Mouse (Mus musculus): ENCODE data around the gene Mettl13.

Mettl13 gene

DNA sequence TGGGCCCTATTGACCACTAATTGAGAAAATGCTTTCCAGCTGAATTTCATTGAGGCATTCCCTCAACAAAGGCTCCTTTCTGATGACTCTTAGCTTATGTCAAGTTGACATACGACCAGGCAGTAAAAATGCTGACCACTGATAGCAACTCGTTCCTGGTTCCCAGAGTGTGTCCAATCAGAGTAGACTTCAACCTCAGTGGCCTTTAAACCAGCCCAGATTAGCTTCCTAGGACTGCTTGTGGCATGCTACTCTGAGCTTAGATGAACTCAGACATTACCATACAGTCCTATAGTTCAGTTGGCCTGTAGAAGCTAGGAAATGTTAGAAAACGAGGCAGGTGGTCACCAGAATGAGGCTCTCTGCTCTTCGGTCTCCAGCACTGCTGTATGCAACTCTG, 16.0 kb downstream of the Mettl13 start:
- DNase-seq (ENCODE audit: low spot score) = peak; percentile 17

DNA sequence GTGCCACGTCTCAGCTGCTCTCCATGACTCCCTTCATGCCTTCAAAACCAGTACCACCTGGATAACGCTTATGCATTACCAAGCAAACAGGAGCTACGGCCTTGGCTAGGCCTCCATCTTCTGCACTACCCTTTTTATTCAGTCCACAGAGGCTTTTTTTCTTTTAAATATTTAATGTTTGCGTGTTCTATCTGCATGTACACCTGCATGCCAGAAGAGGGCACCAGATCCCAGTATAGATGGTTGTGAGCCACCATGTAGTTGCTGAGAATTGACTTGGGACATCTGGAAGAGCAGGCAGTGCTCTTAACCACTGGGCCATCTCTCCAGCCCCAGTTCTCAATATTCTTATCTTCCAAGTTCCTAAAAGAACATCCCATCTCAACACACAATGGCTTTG, 16.8 kb downstream of the Mettl13 start:
- no peak for DNase-seq (ENCODE audit: low spot score)

DNA sequence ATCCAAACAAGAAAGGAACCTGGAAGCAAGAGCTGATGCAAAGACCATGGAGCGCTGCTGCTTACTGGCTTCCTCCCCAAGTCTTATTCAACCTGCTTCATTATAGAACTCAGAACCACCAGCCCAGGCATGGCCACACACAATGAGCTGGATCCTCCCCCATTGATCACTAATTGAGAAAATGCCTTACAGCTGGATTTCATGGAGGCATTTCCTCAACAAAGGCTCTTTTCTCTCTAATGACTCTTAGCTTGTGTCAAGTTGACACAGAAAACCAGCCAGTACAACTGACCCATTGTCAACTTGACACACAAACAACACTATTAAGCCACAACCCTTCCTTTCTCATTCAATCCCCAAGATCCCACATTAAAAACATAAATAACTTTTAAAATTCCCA, 17.7 kb downstream of the Mettl13 start:
- DNase-seq (ENCODE audit: low spot score) = no peak

DNA sequence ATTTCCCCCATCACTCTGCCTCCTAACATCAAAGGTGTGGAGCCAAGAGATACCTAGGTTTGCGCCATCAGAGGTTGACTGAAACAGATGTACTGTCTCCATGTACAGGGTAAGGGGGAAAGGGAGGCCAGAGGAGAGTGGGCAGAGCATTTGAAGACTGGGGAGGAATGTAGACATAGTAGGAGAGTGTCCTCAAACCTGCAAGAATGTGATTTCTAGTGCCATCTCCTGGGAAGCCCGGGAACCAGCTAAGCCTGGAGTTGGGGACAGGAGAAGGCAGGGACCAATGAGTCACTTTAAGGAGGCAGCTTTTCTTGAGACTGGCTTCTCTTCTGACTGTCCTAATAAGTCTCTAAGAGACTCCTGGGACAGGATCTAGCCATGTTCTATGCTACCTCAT, 18.7 kb downstream of the Mettl13 start:
- no peak for DNase-seq (ENCODE audit: low spot score)

DNA sequence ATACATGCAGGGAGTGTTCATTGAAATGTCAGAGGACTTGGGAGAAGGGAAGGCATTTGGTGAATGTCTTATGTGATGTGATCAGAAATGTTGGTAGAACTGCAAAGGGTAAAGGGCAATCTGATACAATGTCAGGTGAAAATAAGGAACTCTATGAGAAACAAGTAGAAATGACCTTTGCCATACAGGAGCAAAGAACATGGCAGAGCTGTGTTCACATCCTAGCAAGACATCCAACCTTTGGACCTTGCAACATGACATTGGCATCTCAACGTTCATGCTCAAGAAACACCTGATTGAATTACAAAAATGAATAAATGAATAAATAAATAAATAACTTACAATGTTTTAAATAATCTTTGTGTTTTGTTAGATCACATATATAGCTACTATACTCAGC, 33.2 kb downstream of the Mettl13 start:
- DNase-seq (ENCODE audit: low spot score) = peak; percentile 12

DNA sequence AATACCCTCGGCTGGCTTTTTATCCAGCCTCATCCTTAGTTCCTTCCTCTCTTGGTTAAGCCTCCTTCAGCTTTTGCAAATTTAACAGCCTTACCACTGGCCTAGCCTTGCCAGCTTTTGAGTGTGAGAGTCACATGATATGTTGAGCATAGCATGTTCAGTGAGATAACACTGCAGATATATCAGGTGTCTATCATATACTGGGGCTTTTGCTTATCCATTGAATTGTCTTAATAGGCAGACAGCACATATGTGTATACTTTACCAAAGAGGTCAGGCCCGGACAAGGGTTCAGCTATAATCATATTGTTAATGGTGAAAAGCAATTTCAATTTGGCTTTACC, 38.4 kb downstream of the Mettl13 start:
- no peak for DNase-seq (ENCODE audit: low spot score)

DNA sequence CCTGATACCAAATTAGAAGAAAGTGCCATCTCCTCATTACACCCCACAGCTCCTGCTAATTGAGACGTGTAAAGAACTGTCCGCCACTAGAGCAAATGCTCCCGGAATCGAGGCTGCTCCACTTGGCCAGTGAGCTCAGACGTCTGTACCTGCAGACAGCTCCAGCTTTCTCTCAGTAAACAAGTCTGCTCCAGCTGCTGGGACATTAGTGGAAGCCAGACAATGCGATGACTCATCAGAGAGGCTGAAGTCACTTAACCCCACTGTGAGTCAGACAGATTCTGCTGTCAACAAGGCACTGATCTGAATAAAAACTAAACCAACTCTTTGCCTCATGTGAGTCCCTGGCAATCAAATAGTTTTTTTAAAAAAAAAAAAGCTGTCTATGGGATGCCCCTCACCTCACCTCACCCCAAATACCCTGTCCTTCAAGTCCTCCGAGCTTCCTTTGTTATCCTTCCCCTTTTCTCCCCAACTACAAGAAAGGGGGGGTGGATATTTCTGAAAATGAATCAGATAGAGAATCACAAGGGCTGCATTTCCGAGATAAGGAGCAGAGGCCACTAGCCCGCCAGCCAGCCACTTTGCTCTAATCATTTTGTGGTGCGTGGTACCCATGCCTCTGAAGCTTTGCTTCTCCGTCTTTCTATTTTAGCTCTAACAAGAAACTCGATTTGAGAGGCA, 38.9 kb downstream of the Mettl13 start:
- DNase-seq (ENCODE audit: low spot score) = peak; percentile 59

DNA sequence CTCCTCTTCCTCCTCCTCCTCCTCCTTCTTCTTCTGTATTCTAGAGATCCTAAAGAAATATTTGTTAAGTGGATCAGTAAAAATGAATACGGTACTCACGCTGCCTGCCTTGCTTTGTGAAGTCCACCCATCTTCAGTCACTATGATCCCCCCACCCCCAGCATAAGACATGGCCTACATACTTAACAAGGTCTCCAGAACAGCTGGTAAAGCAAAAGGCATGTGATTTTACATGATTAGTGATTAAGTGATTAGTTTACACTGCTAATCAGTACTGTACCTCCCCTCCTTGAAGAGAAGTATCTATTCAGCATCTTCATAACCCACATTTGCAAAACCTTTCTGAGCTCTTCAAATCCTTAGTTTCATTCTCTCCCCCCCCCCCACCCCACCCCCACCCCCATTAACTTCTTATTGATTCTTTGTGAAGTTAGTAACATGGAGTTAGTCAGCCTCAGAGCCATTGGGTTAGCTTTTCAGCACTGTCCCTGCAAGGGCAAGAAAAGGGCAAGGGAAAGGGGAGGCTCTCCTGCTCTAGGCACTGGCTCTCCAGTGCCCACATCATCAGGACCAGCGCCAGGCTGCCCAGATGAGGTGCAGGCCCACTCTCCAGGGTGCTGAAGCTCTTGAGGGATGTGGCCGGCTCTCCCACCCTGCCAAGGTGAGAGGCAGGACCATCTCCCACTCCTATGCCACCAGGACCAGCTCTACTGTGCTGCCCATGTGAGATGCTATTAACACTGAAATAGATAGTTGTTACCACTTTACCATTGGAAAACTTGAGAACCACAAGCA, 39.9 kb downstream of the Mettl13 start:
- DNase-seq (ENCODE audit: low spot score) = no peak

DNA sequence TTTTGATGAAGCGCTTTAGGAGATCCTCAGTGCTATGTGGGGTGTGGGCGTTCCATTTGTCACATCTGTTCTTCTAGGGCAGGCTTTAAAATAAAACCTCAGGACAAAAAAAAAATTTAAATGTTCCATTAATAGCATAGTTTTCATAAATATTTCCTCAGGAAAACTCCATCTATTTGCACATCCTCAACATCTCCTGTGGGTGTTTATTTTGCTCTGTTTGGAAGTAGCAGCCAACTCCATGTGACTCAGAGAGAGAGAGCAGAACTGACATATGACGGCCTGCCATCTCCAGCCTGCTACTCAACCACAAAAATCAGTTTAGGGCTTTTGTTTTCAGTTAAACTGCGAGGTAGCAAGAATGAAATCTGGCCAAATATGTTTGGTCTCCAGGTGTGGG, 41.8 kb downstream of the Mettl13 start:
- DNase-seq (ENCODE audit: low spot score) = no peak

DNA sequence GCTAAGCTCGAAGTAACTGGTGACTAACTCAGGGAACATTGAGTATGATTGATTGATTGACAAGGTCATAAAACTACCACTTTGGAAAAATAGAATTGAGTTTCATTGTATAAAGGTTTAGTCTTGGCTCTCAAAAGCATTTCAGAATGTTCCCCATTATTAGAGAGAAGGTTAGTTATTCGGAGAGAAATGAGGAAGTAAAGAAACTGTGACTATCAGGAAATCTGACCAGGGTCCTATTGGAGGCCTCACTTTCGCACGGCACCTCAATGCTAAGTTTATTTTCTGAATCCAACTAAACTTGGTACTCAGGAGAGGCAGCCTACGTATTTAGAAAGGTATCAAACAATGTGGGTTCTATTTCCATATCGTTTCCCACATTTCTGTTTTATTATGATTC, 42.7 kb downstream of the Mettl13 start:
- DNase-seq (ENCODE audit: low spot score) = no peak
